Mouse (Mus musculus): ENCODE results near the gene Plekhh3. TPM values are rescaled to one million over a fixed set of nuclear protein-coding genes. Genes with fewer than 3 reads are reported as not detected.

Gene Plekhh3
- polyA plus RNA-seq, 1 experiment = 2.5 TPM

DNA sequence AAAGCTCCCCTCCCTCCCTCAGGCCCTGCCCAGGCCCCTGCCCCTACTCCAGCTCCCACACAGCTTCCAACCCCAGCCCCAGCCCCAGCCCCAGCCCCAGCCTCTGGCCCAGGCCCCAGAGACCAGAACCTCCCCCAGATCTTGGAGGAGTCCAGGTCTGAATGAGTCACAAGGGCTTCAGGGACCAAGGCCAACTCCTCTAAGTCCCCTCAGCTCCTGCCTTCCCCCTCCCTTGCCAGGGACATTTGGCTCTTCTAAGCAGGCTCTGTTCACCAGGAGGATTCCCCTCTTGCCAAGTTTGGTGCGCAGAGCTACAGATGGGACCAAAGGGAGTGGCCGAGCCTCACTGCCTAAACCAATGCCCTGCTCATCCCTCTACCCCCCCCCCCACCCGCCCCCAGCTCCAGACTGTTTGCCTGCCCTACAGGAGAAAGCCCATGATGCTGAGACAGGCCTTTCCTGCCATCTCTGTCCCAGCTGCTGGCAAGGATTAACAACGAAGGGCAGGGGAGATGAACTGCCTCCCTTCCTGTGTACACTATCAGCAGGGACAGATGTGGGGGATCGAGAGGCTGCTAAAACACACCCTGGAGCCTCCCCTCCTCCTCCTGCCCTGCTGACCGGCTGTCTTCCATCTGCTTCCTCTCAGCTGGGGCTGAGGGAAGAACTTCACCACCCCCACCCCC lies 18.5 kb upstream of the Plekhh3 start:
- H3K36me3 ChIP-seq (ENCODE audit: control insufficient read depth, insufficient read depth, low read length, poor library complexity, severe bottlenecking) = no peaks in the 10 kb centered on the region
- H3K27ac ChIP-seq (ENCODE audit: insufficient read depth, low read length) = no peak overlapping the region
- no peaks in the 10 kb centered on the region for H3K27me3 ChIP-seq (ENCODE audit: control insufficient read depth, insufficient read depth, low read length, poor library complexity, severe bottlenecking)
- no peaks in the 10 kb centered on the region for H3K9me3 ChIP-seq (replicated peaks; ENCODE audit: control insufficient read depth, insufficient read depth, low read length, poor library complexity, severe bottlenecking)
- no peak overlapping the region for H3K4me3 ChIP-seq (ENCODE audit: low read depth, low read length)
- H3K4me1 ChIP-seq (ENCODE audit: control insufficient read depth, insufficient read depth, low read length) = peaks cover 6% of the 10 kb centered on the region
- no peak for TF ChIP-seq CTCF (IDR thresholded peaks at IDR 0.05; ENCODE audit: low read depth, low read length)
- no peak for TF ChIP-seq EP300 (IDR thresholded peaks at IDR 0.05; ENCODE audit: insufficient read depth, low read depth, low read length)
- TF ChIP-seq POLR2A (IDR thresholded peaks at IDR 0.05; ENCODE audit: insufficient read depth, low read length) = no peak
- 0 out of 2 replicates have a peak overlapping the region, but pooled peaks have one; percentile 22 for H3K9ac ChIP-seq (ENCODE audit: low read depth, poor library complexity, severe bottlenecking)

- H3K9me3 ChIP-seq (replicated peaks; ENCODE audit: control insufficient read depth, insufficient read depth, low read length, poor library complexity, severe bottlenecking) = no peaks in the 10 kb centered on the region
- no peaks in the 10 kb centered on the region for H3K36me3 ChIP-seq (ENCODE audit: control insufficient read depth, insufficient read depth, low read length, poor library complexity, severe bottlenecking)
- no peaks in the 10 kb centered on the region for H3K27me3 ChIP-seq (ENCODE audit: control insufficient read depth, insufficient read depth, low read length, poor library complexity, severe bottlenecking)
- no peak overlapping the region for H3K9ac ChIP-seq (ENCODE audit: low read depth, poor library complexity, severe bottlenecking)
- peaks cover 6% of the 10 kb centered on the region for H3K4me1 ChIP-seq (ENCODE audit: control insufficient read depth, insufficient read depth, low read length)
- TF ChIP-seq POLR2A (IDR thresholded peaks at IDR 0.05; ENCODE audit: insufficient read depth, low read length) (no peak), CTCF (IDR thresholded peaks at IDR 0.05; ENCODE audit: low read depth, low read length) (no peak), EP300 (IDR thresholded peaks at IDR 0.05; ENCODE audit: insufficient read depth, low read depth, low read length) (no peak)
- no peak overlapping the region for H3K27ac ChIP-seq (ENCODE audit: insufficient read depth, low read length)
- no peak overlapping the region for H3K4me3 ChIP-seq (ENCODE audit: low read depth, low read length)
These were observed 17.1 kb upstream of the Plekhh3 start for GRCm38 (mm10) chr11:101188166-101188805.

GRCm38 (mm10) chr11:101187541-101187940 lies 16.4 kb upstream of the Plekhh3 start:
- TF ChIP-seq CTCF (IDR thresholded peaks at IDR 0.05; ENCODE audit: low read depth, low read length) (no peak), EP300 (IDR thresholded peaks at IDR 0.05; ENCODE audit: insufficient read depth, low read depth, low read length) (no peak)
- Histone ChIP-seq H3K4me1 (ENCODE audit: control insufficient read depth, insufficient read depth, low read length) (peaks cover 6% of the 10 kb centered on the region), H3K9ac (ENCODE audit: low read depth, poor library complexity, severe bottlenecking) (no peak overlapping the region), H3K27me3 (ENCODE audit: control insufficient read depth, insufficient read depth, low read length, poor library complexity, severe bottlenecking) (no peaks in the 10 kb centered on the region), H3K36me3 (ENCODE audit: control insufficient read depth, insufficient read depth, low read length, poor library complexity, severe bottlenecking) (no peaks in the 10 kb centered on the region), H3K9me3 (replicated peaks; ENCODE audit: control insufficient read depth, insufficient read depth, low read length, poor library complexity, severe bottlenecking) (no peaks in the 10 kb centered on the region), H3K27ac (ENCODE audit: insufficient read depth, low read length) (no peak overlapping the region), H3K4me3 (ENCODE audit: low read depth, low read length) (no peak overlapping the region)

DNA sequence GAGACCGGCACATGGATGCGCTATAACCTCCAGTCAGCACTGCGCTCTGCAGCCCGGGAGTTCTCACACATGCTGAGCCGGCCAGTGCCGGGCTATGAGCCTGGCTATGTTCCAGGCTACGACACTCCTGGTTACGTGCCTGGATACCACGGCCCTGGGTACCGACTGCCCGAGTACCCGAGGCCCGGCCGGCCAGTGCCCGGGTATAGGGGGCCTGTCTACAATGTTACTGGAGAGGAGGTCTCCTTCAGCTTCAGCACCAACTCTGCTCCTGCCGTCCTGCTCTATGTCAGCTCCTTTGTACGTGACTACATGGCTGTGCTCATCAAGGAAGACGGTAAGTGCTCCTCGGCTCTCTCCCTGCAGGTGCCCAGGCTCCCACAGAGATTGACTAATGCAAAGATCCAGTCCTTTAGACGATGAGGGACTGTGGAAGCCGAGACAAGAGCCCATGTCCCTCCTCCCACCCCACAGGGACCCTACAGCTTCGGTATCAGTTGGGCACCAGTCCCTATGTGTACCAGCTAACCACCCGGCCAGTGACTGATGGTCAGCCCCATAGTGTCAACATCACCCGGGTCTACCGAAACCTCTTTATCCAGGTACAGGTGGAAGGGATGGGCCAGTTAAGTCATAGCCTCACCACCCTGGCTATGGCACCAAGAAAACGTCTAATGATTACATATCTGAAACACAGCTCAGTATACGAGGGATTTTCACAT lies 15.5 kb upstream of the Plekhh3 start:
- Histone ChIP-seq H3K36me3 (ENCODE audit: control insufficient read depth, insufficient read depth, low read length, poor library complexity, severe bottlenecking) (no peaks in the 10 kb centered on the region), H3K27ac (ENCODE audit: insufficient read depth, low read length) (no peak overlapping the region), H3K9me3 (replicated peaks; ENCODE audit: control insufficient read depth, insufficient read depth, low read length, poor library complexity, severe bottlenecking) (no peaks in the 10 kb centered on the region), H3K4me1 (ENCODE audit: control insufficient read depth, insufficient read depth, low read length) (peaks cover 6% of the 10 kb centered on the region), H3K4me3 (ENCODE audit: low read depth, low read length) (no peak overlapping the region), H3K27me3 (ENCODE audit: control insufficient read depth, insufficient read depth, low read length, poor library complexity, severe bottlenecking) (no peaks in the 10 kb centered on the region), H3K9ac (ENCODE audit: low read depth, poor library complexity, severe bottlenecking) (no peak overlapping the region)
- TF ChIP-seq EP300 (IDR thresholded peaks at IDR 0.05; ENCODE audit: insufficient read depth, low read depth, low read length) (no peak), POLR2A (IDR thresholded peaks at IDR 0.05; ENCODE audit: insufficient read depth, low read length) (no peak), CTCF (IDR thresholded peaks at IDR 0.05; ENCODE audit: low read depth, low read length) (no peak)

DNA sequence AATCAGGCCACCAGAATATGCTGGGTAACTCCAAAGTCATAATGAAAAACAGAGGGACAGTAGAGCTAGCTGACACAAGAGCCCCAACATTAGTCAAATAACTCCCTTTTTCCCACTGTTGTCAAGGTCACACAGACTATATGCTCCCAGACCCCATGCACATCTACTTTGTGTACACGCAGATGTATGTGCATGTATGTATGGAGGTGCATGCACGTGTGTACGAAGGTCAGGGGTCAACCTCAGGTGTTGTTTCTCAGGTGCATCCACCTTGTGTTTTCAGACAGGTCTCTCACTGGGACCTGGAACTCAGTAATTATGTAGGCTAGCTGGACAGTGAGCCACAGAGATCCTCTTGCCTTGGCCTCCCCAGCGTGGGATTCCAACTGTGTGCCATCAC lies 14.3 kb upstream of the Plekhh3 start:
- TF ChIP-seq EP300 (IDR thresholded peaks at IDR 0.05; ENCODE audit: insufficient read depth, low read depth, low read length) (no peak), CTCF (IDR thresholded peaks at IDR 0.05; ENCODE audit: low read depth, low read length) (no peak), POLR2A (IDR thresholded peaks at IDR 0.05; ENCODE audit: insufficient read depth, low read length) (no peak)
- Histone ChIP-seq H3K4me1 (ENCODE audit: control insufficient read depth, insufficient read depth, low read length) (peaks cover 2% of the 10 kb centered on the region), H3K27ac (ENCODE audit: insufficient read depth, low read length) (no peak overlapping the region), H3K4me3 (ENCODE audit: low read depth, low read length) (no peak overlapping the region), H3K36me3 (ENCODE audit: control insufficient read depth, insufficient read depth, low read length, poor library complexity, severe bottlenecking) (no peaks in the 10 kb centered on the region), H3K27me3 (ENCODE audit: control insufficient read depth, insufficient read depth, low read length, poor library complexity, severe bottlenecking) (no peaks in the 10 kb centered on the region), H3K9ac (ENCODE audit: low read depth, poor library complexity, severe bottlenecking) (no peak overlapping the region), H3K9me3 (replicated peaks; ENCODE audit: control insufficient read depth, insufficient read depth, low read length, poor library complexity, severe bottlenecking) (no peaks in the 10 kb centered on the region)

DNA sequence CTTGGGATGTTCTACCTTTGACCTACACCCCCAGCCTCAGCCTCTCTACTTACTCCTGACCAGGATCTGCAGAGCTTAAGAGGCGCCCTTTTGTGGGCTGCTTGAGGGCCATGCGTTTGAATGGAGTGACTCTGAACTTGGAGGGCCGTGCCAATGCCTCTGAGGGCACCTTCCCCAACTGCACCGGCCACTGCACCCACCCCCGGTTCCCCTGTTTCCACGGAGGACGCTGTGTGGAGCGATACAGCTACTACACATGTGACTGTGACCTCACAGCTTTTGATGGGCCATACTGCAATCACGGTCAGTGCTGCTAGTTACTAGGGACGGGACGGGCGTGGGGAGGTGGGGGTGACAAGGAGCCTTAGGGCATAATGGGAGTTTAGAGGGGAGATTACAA lies 13.8 kb upstream of the Plekhh3 start:
- no peaks in the 10 kb centered on the region for H3K9me3 ChIP-seq (replicated peaks; ENCODE audit: control insufficient read depth, insufficient read depth, low read length, poor library complexity, severe bottlenecking)
- H3K27me3 ChIP-seq (ENCODE audit: control insufficient read depth, insufficient read depth, low read length, poor library complexity, severe bottlenecking) = no peaks in the 10 kb centered on the region
- TF ChIP-seq POLR2A (IDR thresholded peaks at IDR 0.05; ENCODE audit: insufficient read depth, low read length) (no peak), EP300 (IDR thresholded peaks at IDR 0.05; ENCODE audit: insufficient read depth, low read depth, low read length) (no peak), CTCF (IDR thresholded peaks at IDR 0.05; ENCODE audit: low read depth, low read length) (no peak)
- no peaks in the 10 kb centered on the region for H3K36me3 ChIP-seq (ENCODE audit: control insufficient read depth, insufficient read depth, low read length, poor library complexity, severe bottlenecking)
- H3K9ac ChIP-seq (ENCODE audit: low read depth, poor library complexity, severe bottlenecking) = no peak overlapping the region
- H3K27ac ChIP-seq (ENCODE audit: insufficient read depth, low read length) = no peak overlapping the region
- peaks cover 1% of the 10 kb centered on the region for H3K4me1 ChIP-seq (ENCODE audit: control insufficient read depth, insufficient read depth, low read length)
- no peak overlapping the region for H3K4me3 ChIP-seq (ENCODE audit: low read depth, low read length)

All from ES-Bruce4 (cell line).